Mouse (Mus musculus): ENCODE measurements at regions not wholly inside any gene's neighbourhood (a gene's known extent, or its start where the extent isn't known, plus 50 kb on each side); places are given as distances from the start of the nearest gene placed in this dataset.
A peak's percentile ranks its signal among the peaks of the same experiment; 100 is the strongest.

DNA sequence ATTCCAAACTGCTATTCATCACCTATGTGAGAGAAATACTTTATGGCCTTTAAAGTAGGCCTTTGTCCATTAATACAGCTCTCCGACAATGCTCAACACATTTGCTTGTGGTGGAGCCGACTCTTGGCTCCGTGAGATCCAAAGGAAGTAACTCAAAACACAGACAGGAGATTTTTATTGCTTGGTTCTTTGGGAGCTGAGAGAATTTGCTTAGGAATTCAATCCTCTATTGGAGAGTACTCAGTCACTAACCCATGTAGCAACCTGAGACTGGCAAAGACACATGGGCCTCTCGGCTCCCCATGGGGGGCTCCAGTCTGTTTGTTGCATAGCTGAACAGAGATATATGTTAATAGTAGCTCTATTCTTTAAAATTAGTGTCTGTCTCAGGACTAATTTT lies 130.1 kb upstream of the Map3k7 start:
- no peaks in the 10 kb centered on the region for H3K36me3 ChIP-seq (ENCODE audit: control insufficient read depth, insufficient read depth, low read length)
- no peaks in the 10 kb centered on the region for H3K27me3 ChIP-seq (ENCODE audit: control insufficient read depth, insufficient read depth, low read length)
- peak; percentile 22 for DNase-seq (ENCODE audit: low spot score)
- no peak overlapping the region for H3K4me3 ChIP-seq (ENCODE audit: low read depth, low read length)
- no peak overlapping the region for H3K27ac ChIP-seq (replicated peaks; ENCODE audit: low read depth, low read length)
- no peak overlapping the region for H3K9ac ChIP-seq (ENCODE audit: low read length)
- 30% methylated on average over 4 of the region's 4 CpGs for WGBS
- peaks cover 18% of the 10 kb centered on the region; the same call in 1 of the 2 replicates for H3K4me1 ChIP-seq (ENCODE audit: control insufficient read depth, insufficient read depth, low read length)
- no peak overlapping the region for H3K4me2 ChIP-seq (ENCODE audit: low read depth, severe bottlenecking)
- no peaks in the 10 kb centered on the region for H3K9me3 ChIP-seq (ENCODE audit: control insufficient read depth, low read length)
- no peak for ATAC-seq (ENCODE audit: insufficient number of reproducible peaks, low FRiP score, low TSS enrichment, low read depth)

GRCm38 (mm10) chr4:31835051-31835450 lies 128.8 kb upstream of the Map3k7 start:
- Histone ChIP-seq H3K4me2 (ENCODE audit: low read depth, severe bottlenecking) (no peak overlapping the region), H3K27ac (replicated peaks; ENCODE audit: low read depth, low read length) (no peak overlapping the region), H3K9ac (ENCODE audit: low read length) (no peak overlapping the region), H3K4me3 (ENCODE audit: low read depth, low read length) (no peak overlapping the region), H3K27me3 (ENCODE audit: control insufficient read depth, insufficient read depth, low read length) (no peaks in the 10 kb centered on the region), H3K9me3 (ENCODE audit: control insufficient read depth, low read length) (no peaks in the 10 kb centered on the region), H3K4me1 (ENCODE audit: control insufficient read depth, insufficient read depth, low read length) (peaks cover 19% of the 10 kb centered on the region; the same call in 1 of the 2 replicates), H3K36me3 (ENCODE audit: control insufficient read depth, insufficient read depth, low read length) (no peaks in the 10 kb centered on the region)
- no peak for DNase-seq (ENCODE audit: low spot score)
- ATAC-seq (ENCODE audit: insufficient number of reproducible peaks, low FRiP score, low TSS enrichment, low read depth): no peak
- WGBS: 50% methylated on average over 5 of the region's 5 CpGs

DNA sequence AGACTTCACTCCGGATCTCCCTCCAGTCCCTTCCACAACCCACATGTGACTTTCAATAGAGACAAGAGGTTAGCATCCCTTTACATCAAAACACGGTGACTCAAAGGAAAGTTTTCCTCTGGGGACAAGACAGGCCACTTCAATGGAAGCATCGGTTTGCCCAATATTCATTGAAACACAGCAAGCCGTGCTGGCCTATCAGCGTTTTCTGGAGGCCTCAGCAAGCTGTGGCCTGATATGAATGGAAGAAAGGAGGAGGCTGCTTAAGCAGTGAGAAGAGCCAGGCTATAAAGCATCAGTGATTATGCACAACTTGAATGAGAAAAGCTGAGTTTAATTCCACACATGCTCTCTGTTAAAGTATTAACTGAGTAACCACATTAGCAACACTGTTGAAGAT lies 125.3 kb upstream of the Map3k7 start:
- no peak overlapping the region for H3K4me2 ChIP-seq (ENCODE audit: low read depth, severe bottlenecking)
- ATAC-seq (ENCODE audit: insufficient number of reproducible peaks, low FRiP score, low TSS enrichment, low read depth): no peak
- H3K27ac ChIP-seq (replicated peaks; ENCODE audit: low read depth, low read length): no peak overlapping the region
- DNase-seq (ENCODE audit: low spot score): no peak
- H3K4me1 ChIP-seq (ENCODE audit: control insufficient read depth, insufficient read depth, low read length): peaks cover 11% of the 10 kb centered on the region; the same call in 1 of the 2 replicates
- no peaks in the 10 kb centered on the region for H3K36me3 ChIP-seq (ENCODE audit: control insufficient read depth, insufficient read depth, low read length)
- H3K4me3 ChIP-seq (ENCODE audit: low read depth, low read length): no peak overlapping the region
- H3K9ac ChIP-seq (ENCODE audit: low read length): no peak overlapping the region
- no peaks in the 10 kb centered on the region for H3K27me3 ChIP-seq (ENCODE audit: control insufficient read depth, insufficient read depth, low read length)
- 72% methylated on average over 5 of the region's 5 CpGs for WGBS
- no peaks in the 10 kb centered on the region; the same call in 1 of the 2 replicates for H3K9me3 ChIP-seq (ENCODE audit: control insufficient read depth, low read length)

GRCm38 (mm10) chr4:31849763-31850162 lies 114.1 kb upstream of the Map3k7 start:
- DNase-seq (ENCODE audit: low spot score) (no peak), ATAC-seq (ENCODE audit: insufficient number of reproducible peaks, low FRiP score, low TSS enrichment, low read depth) (no peak)
- Histone ChIP-seq H3K27ac (replicated peaks; ENCODE audit: low read depth, low read length) (no peak overlapping the region), H3K4me1 (ENCODE audit: control insufficient read depth, insufficient read depth, low read length) (no peaks in the 10 kb centered on the region), H3K9ac (ENCODE audit: low read length) (no peak overlapping the region), H3K36me3 (ENCODE audit: control insufficient read depth, insufficient read depth, low read length) (no peaks in the 10 kb centered on the region), H3K4me2 (ENCODE audit: low read depth, severe bottlenecking) (no peak overlapping the region), H3K9me3 (ENCODE audit: control insufficient read depth, low read length) (no peaks in the 10 kb centered on the region), H3K27me3 (ENCODE audit: control insufficient read depth, insufficient read depth, low read length) (no peaks in the 10 kb centered on the region), H3K4me3 (ENCODE audit: low read depth, low read length) (no peak overlapping the region)
- 72% methylated on average over 6 of the region's 6 CpGs for WGBS

- Histone ChIP-seq H3K4me3 (ENCODE audit: low read depth, low read length) (no peak overlapping the region), H3K36me3 (ENCODE audit: control insufficient read depth, insufficient read depth, low read length) (no peaks in the 10 kb centered on the region), H3K27me3 (ENCODE audit: control insufficient read depth, insufficient read depth, low read length) (no peaks in the 10 kb centered on the region), H3K9me3 (ENCODE audit: control insufficient read depth, low read length) (no peaks in the 10 kb centered on the region), H3K9ac (ENCODE audit: low read length) (no peak overlapping the region), H3K27ac (replicated peaks; ENCODE audit: low read depth, low read length) (no peak overlapping the region), H3K4me1 (ENCODE audit: control insufficient read depth, insufficient read depth, low read length) (no peaks in the 10 kb centered on the region), H3K4me2 (ENCODE audit: low read depth, severe bottlenecking) (no peak overlapping the region)
- 57% methylated on average over 3 of the region's 3 CpGs for WGBS
- ATAC-seq (ENCODE audit: insufficient number of reproducible peaks, low FRiP score, low TSS enrichment, low read depth) (no peak), DNase-seq (ENCODE audit: low spot score) (no peak)
Observed at GRCm38 (mm10) chr4:31851006-31851405, 112.9 kb upstream of the Map3k7 start.

DNA sequence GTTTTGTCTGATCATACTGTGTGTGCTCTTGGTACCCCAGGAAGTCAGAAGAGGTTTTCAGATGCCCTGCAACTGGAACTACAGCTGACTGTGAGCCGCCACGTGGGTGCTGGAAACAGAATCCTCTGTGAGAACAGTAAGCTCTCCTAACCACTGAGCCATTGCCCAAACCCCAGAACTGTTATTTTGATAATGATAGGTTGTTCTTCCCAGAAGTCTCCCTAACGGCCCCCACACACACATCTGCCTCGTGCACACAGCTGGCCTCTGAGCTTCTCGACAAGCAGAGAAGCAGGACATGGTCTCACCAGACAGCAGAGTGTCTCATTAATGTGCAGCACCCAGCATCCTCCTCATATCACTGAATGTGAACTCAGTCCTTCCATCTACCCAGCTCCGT lies 110.0 kb upstream of the Map3k7 start:
- no peak for DNase-seq (ENCODE audit: low spot score)
- Histone ChIP-seq H3K4me1 (ENCODE audit: control insufficient read depth, insufficient read depth, low read length) (no peaks in the 10 kb centered on the region), H3K27ac (replicated peaks; ENCODE audit: low read depth, low read length) (no peak overlapping the region), H3K27me3 (ENCODE audit: control insufficient read depth, insufficient read depth, low read length) (no peaks in the 10 kb centered on the region), H3K4me3 (ENCODE audit: low read depth, low read length) (no peak overlapping the region), H3K36me3 (ENCODE audit: control insufficient read depth, insufficient read depth, low read length) (no peaks in the 10 kb centered on the region), H3K4me2 (ENCODE audit: low read depth, severe bottlenecking) (no peak overlapping the region), H3K9me3 (ENCODE audit: control insufficient read depth, low read length) (no peaks in the 10 kb centered on the region), H3K9ac (ENCODE audit: low read length) (no peak overlapping the region)
- WGBS: 72% methylated on average over 6 of the region's 6 CpGs
- ATAC-seq (ENCODE audit: insufficient number of reproducible peaks, low FRiP score, low TSS enrichment, low read depth): no peak

- Histone ChIP-seq H3K4me2 (ENCODE audit: low read depth, severe bottlenecking) (no peak overlapping the region), H3K9me3 (ENCODE audit: control insufficient read depth, low read length) (no peaks in the 10 kb centered on the region), H3K27me3 (ENCODE audit: control insufficient read depth, insufficient read depth, low read length) (no peaks in the 10 kb centered on the region), H3K4me1 (ENCODE audit: control insufficient read depth, insufficient read depth, low read length) (no peaks in the 10 kb centered on the region), H3K4me3 (ENCODE audit: low read depth, low read length) (no peak overlapping the region), H3K27ac (replicated peaks; ENCODE audit: low read depth, low read length) (no peak overlapping the region), H3K9ac (ENCODE audit: low read length) (no peak overlapping the region), H3K36me3 (ENCODE audit: control insufficient read depth, insufficient read depth, low read length) (no peaks in the 10 kb centered on the region)
- ATAC-seq (ENCODE audit: insufficient number of reproducible peaks, low FRiP score, low TSS enrichment, low read depth) (no peak), DNase-seq (ENCODE audit: low spot score) (no peak)
- 91% methylated on average over 2 of the region's 2 CpGs for WGBS
Observed at GRCm38 (mm10) chr4:31860389-31860788, 103.5 kb upstream of the Map3k7 start.

GRCm38 (mm10) chr4:31861172-31861571 lies 102.7 kb upstream of the Map3k7 start:
- no peak for DNase-seq (ENCODE audit: low spot score)
- no peak overlapping the region for H3K4me3 ChIP-seq (ENCODE audit: low read depth, low read length)
- whole genome bisulfite sequencing: 84% methylated on average over 3 of the region's 3 CpGs
- no peak for ATAC-seq (ENCODE audit: insufficient number of reproducible peaks, low FRiP score, low TSS enrichment, low read depth)
- no peaks in the 10 kb centered on the region for H3K4me1 ChIP-seq (ENCODE audit: control insufficient read depth, insufficient read depth, low read length)
- no peak overlapping the region for H3K9ac ChIP-seq (ENCODE audit: low read length)
- no peaks in the 10 kb centered on the region for H3K27me3 ChIP-seq (ENCODE audit: control insufficient read depth, insufficient read depth, low read length)
- H3K36me3 ChIP-seq (ENCODE audit: control insufficient read depth, insufficient read depth, low read length): no peaks in the 10 kb centered on the region
- no peaks in the 10 kb centered on the region for H3K9me3 ChIP-seq (ENCODE audit: control insufficient read depth, low read length)
- H3K27ac ChIP-seq (replicated peaks; ENCODE audit: low read depth, low read length): no peak overlapping the region
- H3K4me2 ChIP-seq (ENCODE audit: low read depth, severe bottlenecking): no peak overlapping the region

Data from limb, embryonic 11.5 days (tissue).